Mouse (Mus musculus): ENCODE results near the gene Ctnnd2. TPM values are rescaled to one million over a fixed set of nuclear protein-coding genes. Genes with fewer than 3 reads are reported as not detected.
A peak's percentile ranks its signal among the peaks of the same experiment; 100 is the strongest.

Gene Ctnnd2
- polyA plus RNA-seq, 1 experiment: 0.28 TPM

- Histone ChIP-seq H3K27ac (ENCODE audit: insufficient read depth, low read depth, low read length) (no peak overlapping the region), H3K36me3 (ENCODE audit: control insufficient read depth, insufficient read depth, low read length) (no peaks in the 10 kb centered on the region), H3K27me3 (replicated peaks; ENCODE audit: control insufficient read depth, insufficient read depth, low read length) (no peaks in the 10 kb centered on the region), H3K4me1 (ENCODE audit: control insufficient read depth, insufficient read depth, low read length) (no peaks in the 10 kb centered on the region), H3K4me3 (ENCODE audit: insufficient read depth, low read depth, low read length) (no peak overlapping the region)
- 92% methylated on average over 5 of the region's 5 CpGs for WGBS
- no peak for DNase-seq
- TF ChIP-seq POLR2A (IDR thresholded peaks at IDR 0.05; ENCODE audit: low read depth, low read length): no peak
- TF ChIP-seq CTCF (conservative IDR thresholded peaks at IDR 0.05; ENCODE audit: insufficient read depth, insufficient read length, low read depth, low read length): no peak
Observed at GRCm38 (mm10) chr15:30726066-30726465, 553.7 kb downstream of the Ctnnd2 start.

- Histone ChIP-seq H3K27ac (ENCODE audit: insufficient read depth, low read depth, low read length) (no peak overlapping the region), H3K27me3 (replicated peaks; ENCODE audit: control insufficient read depth, insufficient read depth, low read length) (no peaks in the 10 kb centered on the region), H3K4me1 (ENCODE audit: control insufficient read depth, insufficient read depth, low read length) (no peaks in the 10 kb centered on the region), H3K36me3 (ENCODE audit: control insufficient read depth, insufficient read depth, low read length) (no peaks in the 10 kb centered on the region), H3K4me3 (ENCODE audit: insufficient read depth, low read depth, low read length) (no peak overlapping the region)
- no peak for DNase-seq
- TF ChIP-seq POLR2A (IDR thresholded peaks at IDR 0.05; ENCODE audit: low read depth, low read length): no peak
- no peak for TF ChIP-seq CTCF (conservative IDR thresholded peaks at IDR 0.05; ENCODE audit: insufficient read depth, insufficient read length, low read depth, low read length)
- 80% methylated on average over 4 of the region's 4 CpGs for WGBS
Observed at GRCm38 (mm10) chr15:30738178-30738577, 565.8 kb downstream of the Ctnnd2 start.

GRCm38 (mm10) chr15:30740728-30741127 is 568.3 kb downstream of the Ctnnd2 start:
- TF ChIP-seq CTCF (conservative IDR thresholded peaks at IDR 0.05; ENCODE audit: insufficient read depth, insufficient read length, low read depth, low read length): peak; percentile 71
- TF ChIP-seq POLR2A (IDR thresholded peaks at IDR 0.05; ENCODE audit: low read depth, low read length): no peak
- peak; percentile 58 for DNase-seq
- no peaks in the 10 kb centered on the region for H3K4me1 ChIP-seq (ENCODE audit: control insufficient read depth, insufficient read depth, low read length)
- no peak overlapping the region for H3K4me3 ChIP-seq (ENCODE audit: insufficient read depth, low read depth, low read length)
- no peak overlapping the region for H3K27ac ChIP-seq (ENCODE audit: insufficient read depth, low read depth, low read length)
- 22% methylated on average over 6 of the region's 6 CpGs for WGBS
- H3K27me3 ChIP-seq (replicated peaks; ENCODE audit: control insufficient read depth, insufficient read depth, low read length): no peaks in the 10 kb centered on the region
- H3K36me3 ChIP-seq (ENCODE audit: control insufficient read depth, insufficient read depth, low read length): no peaks in the 10 kb centered on the region

- no peaks in the 10 kb centered on the region for H3K27me3 ChIP-seq (replicated peaks; ENCODE audit: control insufficient read depth, insufficient read depth, low read length)
- no peak overlapping the region for H3K27ac ChIP-seq (ENCODE audit: insufficient read depth, low read depth, low read length)
- no peak for DNase-seq
- no peak for TF ChIP-seq POLR2A (IDR thresholded peaks at IDR 0.05; ENCODE audit: low read depth, low read length)
- no peak for TF ChIP-seq CTCF (conservative IDR thresholded peaks at IDR 0.05; ENCODE audit: insufficient read depth, insufficient read length, low read depth, low read length)
- H3K36me3 ChIP-seq (ENCODE audit: control insufficient read depth, insufficient read depth, low read length): no peaks in the 10 kb centered on the region
- H3K4me3 ChIP-seq (ENCODE audit: insufficient read depth, low read depth, low read length): no peak overlapping the region
- WGBS: 54% methylated on average over 2 of the region's 2 CpGs
- H3K4me1 ChIP-seq (ENCODE audit: control insufficient read depth, insufficient read depth, low read length): no peaks in the 10 kb centered on the region
Observed at GRCm38 (mm10) chr15:30757991-30758390, 585.6 kb downstream of the Ctnnd2 start.

GRCm38 (mm10) chr15:30762211-30762610 is 589.8 kb downstream of the Ctnnd2 start:
- Histone ChIP-seq H3K4me1 (ENCODE audit: control insufficient read depth, insufficient read depth, low read length) (no peaks in the 10 kb centered on the region), H3K27me3 (replicated peaks; ENCODE audit: control insufficient read depth, insufficient read depth, low read length) (no peaks in the 10 kb centered on the region), H3K27ac (ENCODE audit: insufficient read depth, low read depth, low read length) (no peak overlapping the region), H3K4me3 (ENCODE audit: insufficient read depth, low read depth, low read length) (no peak overlapping the region), H3K36me3 (ENCODE audit: control insufficient read depth, insufficient read depth, low read length) (no peaks in the 10 kb centered on the region)
- 77% methylated on average over 5 of the region's 5 CpGs for WGBS
- no peak for DNase-seq
- TF ChIP-seq POLR2A (IDR thresholded peaks at IDR 0.05; ENCODE audit: low read depth, low read length) (no peak), CTCF (conservative IDR thresholded peaks at IDR 0.05; ENCODE audit: insufficient read depth, insufficient read length, low read depth, low read length) (no peak)

- DNase-seq: no peak
- Histone ChIP-seq H3K4me3 (ENCODE audit: insufficient read depth, low read depth, low read length) (no peak overlapping the region), H3K4me1 (ENCODE audit: control insufficient read depth, insufficient read depth, low read length) (no peaks in the 10 kb centered on the region), H3K27ac (ENCODE audit: insufficient read depth, low read depth, low read length) (no peak overlapping the region), H3K36me3 (ENCODE audit: control insufficient read depth, insufficient read depth, low read length) (no peaks in the 10 kb centered on the region), H3K27me3 (replicated peaks; ENCODE audit: control insufficient read depth, insufficient read depth, low read length) (no peaks in the 10 kb centered on the region)
- no peak for TF ChIP-seq CTCF (conservative IDR thresholded peaks at IDR 0.05; ENCODE audit: insufficient read depth, insufficient read length, low read depth, low read length)
- TF ChIP-seq POLR2A (IDR thresholded peaks at IDR 0.05; ENCODE audit: low read depth, low read length): no peak
- 80% methylated on average over 1 of the region's 1 CpGs for WGBS
Observed at GRCm38 (mm10) chr15:30762695-30763285, 590.4 kb downstream of the Ctnnd2 start.

GRCm38 (mm10) chr15:30776931-30777330 is 604.5 kb downstream of the Ctnnd2 start:
- Histone ChIP-seq H3K4me1 (ENCODE audit: control insufficient read depth, insufficient read depth, low read length) (no peaks in the 10 kb centered on the region), H3K4me3 (ENCODE audit: insufficient read depth, low read depth, low read length) (no peak overlapping the region), H3K27me3 (replicated peaks; ENCODE audit: control insufficient read depth, insufficient read depth, low read length) (no peaks in the 10 kb centered on the region; the same call in 1 of the 2 replicates), H3K27ac (ENCODE audit: insufficient read depth, low read depth, low read length) (no peak overlapping the region), H3K36me3 (ENCODE audit: control insufficient read depth, insufficient read depth, low read length) (no peaks in the 10 kb centered on the region)
- WGBS: 73% methylated on average over 7 of the region's 7 CpGs
- TF ChIP-seq CTCF (conservative IDR thresholded peaks at IDR 0.05; ENCODE audit: insufficient read depth, insufficient read length, low read depth, low read length): no peak
- no peak for TF ChIP-seq POLR2A (IDR thresholded peaks at IDR 0.05; ENCODE audit: low read depth, low read length)
- DNase-seq: no peak
